Mouse (Mus musculus): ENCODE data around the gene Nrxn2.
A peak's percentile ranks its signal among the peaks of the same experiment; 100 is the strongest.

The Nrxn2 gene

GRCm38 (mm10) chr19:6536696-6537095 is 118.2 kb downstream of the Nrxn2 start:
- DNase-seq (ENCODE audit: extremely low read depth, insufficient read length, low spot score) = peak; percentile 68

DNA sequence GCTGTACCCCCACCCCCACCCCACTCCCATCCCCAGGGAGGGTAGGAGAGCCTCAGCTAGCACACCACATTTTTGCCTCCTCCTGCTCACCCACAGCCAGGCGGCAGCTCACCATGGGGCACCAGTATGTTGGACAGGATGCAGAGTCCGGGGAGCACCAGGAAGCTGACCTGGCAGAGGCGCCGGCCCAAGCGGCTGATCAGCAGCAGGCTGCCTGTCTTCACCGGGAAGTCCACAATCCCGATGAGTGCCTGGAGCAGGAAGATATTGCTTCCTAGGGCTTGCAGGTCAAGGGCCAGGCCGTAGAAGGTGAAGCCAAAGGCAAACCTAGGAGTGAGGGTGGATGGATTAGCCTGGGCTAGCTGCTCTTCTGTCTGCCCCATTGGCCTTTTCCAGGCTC is 119.0 kb downstream of the Nrxn2 start:
- DNase-seq (ENCODE audit: extremely low read depth, insufficient read length, low spot score) = peak; percentile 26

GRCm38 (mm10) chr19:6538546-6538945 is 120.0 kb downstream of the Nrxn2 start:
- DNase-seq (ENCODE audit: extremely low read depth, insufficient read length, low spot score) = no peak

DNA sequence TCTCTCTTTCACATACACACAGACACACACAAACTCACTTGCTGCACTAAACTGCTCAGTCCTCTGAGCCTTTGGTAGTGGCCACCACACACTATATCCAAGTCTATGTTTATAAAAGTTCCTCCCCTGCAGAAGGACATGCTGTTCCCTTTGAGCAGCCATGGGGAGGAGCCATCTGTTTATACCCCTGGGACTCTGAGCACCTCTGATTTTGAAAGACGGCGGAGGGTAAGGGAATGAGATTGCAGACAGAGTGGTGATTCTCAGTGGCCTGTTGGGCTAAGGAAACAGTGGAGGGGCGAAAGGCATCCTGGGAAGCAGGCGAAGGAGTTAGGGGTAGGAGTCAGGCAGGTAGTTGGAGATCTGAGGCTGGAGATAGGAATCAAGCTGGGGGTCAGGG is 121.1 kb downstream of the Nrxn2 start:
- no peak for DNase-seq (ENCODE audit: extremely low read depth, insufficient read length, low spot score)

- no peak for DNase-seq (ENCODE audit: extremely low read depth, insufficient read length, low spot score)
These were observed 121.7 kb downstream of the Nrxn2 start for GRCm38 (mm10) chr19:6540191-6540590.

DNA sequence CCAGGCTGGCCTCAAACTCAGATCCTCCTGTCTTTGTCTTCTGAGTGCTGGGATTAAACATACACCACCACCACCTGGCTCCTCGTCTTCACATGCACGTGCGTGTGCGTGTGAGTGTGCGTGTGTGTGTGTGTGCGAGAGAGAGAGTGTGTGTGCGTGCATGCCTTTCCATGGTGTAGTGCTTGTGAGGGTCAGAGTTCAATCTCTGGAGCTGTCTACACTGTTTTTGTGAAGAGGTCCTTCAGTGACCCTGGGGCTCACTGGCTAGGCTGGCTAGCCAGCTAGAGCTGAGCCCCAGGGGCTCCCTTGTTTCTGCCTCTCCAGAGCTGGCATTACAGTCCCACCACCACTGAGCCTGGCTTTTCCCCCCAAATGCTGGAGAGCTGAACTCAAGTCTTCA is 123.0 kb downstream of the Nrxn2 start:
- no peak for DNase-seq (ENCODE audit: extremely low read depth, insufficient read length, low spot score)

DNA sequence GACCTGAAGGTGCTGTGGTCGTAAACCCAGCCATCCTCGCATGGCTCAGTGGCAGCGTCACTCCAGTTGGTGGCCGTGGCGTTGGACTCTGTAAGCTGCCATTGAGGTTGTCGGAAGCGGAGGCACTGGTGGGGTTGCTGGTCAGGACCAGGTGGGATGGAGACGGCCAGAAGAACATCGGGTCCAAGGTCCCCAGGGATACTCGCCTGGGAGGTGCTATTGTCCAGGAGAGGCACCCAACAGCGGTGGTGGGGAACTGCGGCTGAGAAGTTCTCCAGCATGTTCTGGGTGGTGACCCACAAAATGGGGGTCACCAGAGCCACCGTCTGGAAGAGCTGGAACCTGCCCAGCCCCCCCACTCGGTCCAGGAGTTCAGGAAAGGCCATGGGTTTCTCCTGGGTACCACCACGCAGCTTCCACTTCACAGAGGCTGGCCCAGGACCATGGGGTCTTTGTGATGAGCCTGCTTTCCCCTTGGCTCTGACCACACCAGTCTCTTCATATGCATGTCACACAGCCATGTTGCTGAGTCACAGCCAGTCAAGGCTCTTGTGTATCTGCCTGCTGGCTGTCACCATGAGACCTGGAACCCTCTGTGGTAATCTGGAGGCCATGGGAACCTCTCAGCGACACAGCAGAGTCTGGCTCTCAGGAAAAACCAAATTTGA is 124.0 kb downstream of the Nrxn2 start, which contains the start of gene Slc22a12:
Gene Slc22a12, minus strand, starts transcription at position 666 of the 668 bp plus-strand sequence.
- no peak for DNase-seq (ENCODE audit: extremely low read depth, insufficient read length, low spot score)

DNA sequence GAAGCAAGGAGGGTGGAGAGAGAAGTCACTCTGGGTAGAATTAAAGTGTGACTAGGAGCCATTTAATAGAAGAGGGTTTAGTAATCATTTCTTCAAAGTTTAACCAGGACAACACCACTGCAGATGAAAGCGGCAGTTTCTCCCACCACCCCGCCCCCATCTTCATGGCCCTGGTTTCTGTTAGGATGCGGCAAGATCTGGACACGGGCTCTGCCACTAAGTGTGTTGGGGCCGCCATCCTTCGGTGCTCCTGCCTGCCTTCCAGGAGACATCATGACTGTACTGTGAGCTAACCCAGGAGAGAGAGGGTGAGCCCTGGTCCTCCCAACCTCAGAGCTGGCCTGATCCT is 124.5 kb downstream of the Nrxn2 start:
- DNase-seq (ENCODE audit: extremely low read depth, insufficient read length, low spot score) = no peak

DNA sequence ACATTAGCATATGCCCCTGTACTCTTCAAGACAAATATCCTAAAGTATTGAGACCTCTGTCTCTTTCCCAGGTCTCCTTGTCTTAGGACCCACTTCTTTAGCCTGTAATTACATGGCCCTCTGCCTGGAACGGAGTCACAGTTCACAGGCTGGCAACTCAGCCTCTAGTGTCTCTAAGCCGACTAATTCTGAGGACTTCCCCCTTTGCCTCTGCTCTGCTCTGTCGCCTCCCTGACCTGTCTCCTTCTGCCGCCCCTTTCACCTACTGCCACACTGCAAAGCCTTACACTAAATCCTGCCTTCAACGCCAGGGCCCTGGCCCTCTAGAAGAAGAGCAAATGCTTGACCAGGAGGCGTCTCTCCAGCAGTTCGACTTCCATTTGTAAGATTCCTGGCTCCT is 125.0 kb downstream of the Nrxn2 start:
- no peak for DNase-seq (ENCODE audit: extremely low read depth, insufficient read length, low spot score)

DNA sequence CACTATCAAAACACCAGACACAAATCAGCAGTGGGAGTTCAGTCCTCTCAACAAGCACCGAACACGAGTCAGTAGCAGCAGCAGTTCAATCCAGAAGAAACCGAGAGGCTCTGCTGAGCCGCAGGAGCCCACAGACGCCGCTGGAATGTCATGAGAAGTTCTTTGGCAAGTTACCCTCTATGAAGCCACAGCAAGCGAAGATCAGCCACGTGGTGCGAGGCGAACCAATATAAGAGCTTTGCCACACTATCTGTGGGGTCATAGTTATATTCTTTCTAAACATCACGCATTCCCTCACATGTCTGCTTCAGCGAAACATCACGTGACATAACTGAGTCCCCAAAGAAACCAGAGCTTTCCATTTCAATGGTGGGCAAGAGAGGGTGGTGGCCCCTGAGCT is 126.2 kb downstream of the Nrxn2 start:
- DNase-seq (ENCODE audit: extremely low read depth, insufficient read length, low spot score) = no peak

GRCm38 (mm10) chr19:6545481-6545880 is 127.0 kb downstream of the Nrxn2 start:
- DNase-seq (ENCODE audit: extremely low read depth, insufficient read length, low spot score) = no peak

GRCm38 (mm10) chr19:6546096-6546495 is 127.6 kb downstream of the Nrxn2 start:
- DNase-seq (ENCODE audit: extremely low read depth, insufficient read length, low spot score) = peak; percentile 74

DNA sequence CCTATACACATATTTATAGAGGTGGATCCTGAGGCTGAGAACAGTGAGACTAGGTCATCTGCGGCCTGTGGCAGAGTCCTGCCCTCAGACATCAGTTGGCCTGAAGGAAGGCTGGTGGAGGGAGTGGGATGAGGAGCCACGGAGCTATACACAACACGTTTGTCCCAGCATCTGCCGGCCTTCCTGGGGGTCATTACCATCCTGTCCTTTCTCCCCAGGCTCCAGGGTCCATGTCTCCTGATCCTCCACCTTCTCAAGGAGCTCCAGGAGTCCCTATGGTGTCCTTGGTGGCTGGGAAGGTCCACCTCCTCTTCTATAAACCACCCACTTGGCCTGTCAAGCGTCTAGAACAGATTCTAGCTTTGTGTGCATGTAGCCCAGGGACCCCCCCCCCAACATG is 129.3 kb downstream of the Nrxn2 start:
- no peak for DNase-seq (ENCODE audit: extremely low read depth, insufficient read length, low spot score)

GRCm38 (mm10) chr19:6548431-6549410 is 130.2 kb downstream of the Nrxn2 start:
- DNase-seq (ENCODE audit: extremely low read depth, insufficient read length, low spot score) = no peak

DNA sequence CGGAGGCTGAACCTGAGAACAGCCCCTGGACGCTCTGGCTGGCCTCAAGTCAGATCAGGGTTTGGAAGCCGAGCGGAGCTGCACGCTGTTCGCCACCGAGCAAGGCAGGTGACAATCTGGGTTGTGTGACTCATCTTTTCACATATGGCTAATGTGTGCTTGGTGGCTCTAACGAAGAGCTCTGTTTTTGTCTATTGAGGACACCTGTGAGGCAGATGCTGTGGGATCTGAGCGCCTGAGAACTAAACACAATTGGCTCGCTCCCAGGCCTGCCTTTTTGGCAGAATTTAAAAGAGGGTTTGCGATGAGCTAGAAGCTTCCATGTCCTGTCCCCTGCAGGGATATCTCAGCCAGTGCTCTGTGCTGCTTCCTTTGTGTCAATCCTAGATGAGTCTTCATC is 131.0 kb downstream of the Nrxn2 start:
- no peak for DNase-seq (ENCODE audit: extremely low read depth, insufficient read length, low spot score)

- no peak for DNase-seq (ENCODE audit: extremely low read depth, insufficient read length, low spot score)
These were observed 132.7 kb downstream of the Nrxn2 start for GRCm38 (mm10) chr19:6551215-6551614.

DNA sequence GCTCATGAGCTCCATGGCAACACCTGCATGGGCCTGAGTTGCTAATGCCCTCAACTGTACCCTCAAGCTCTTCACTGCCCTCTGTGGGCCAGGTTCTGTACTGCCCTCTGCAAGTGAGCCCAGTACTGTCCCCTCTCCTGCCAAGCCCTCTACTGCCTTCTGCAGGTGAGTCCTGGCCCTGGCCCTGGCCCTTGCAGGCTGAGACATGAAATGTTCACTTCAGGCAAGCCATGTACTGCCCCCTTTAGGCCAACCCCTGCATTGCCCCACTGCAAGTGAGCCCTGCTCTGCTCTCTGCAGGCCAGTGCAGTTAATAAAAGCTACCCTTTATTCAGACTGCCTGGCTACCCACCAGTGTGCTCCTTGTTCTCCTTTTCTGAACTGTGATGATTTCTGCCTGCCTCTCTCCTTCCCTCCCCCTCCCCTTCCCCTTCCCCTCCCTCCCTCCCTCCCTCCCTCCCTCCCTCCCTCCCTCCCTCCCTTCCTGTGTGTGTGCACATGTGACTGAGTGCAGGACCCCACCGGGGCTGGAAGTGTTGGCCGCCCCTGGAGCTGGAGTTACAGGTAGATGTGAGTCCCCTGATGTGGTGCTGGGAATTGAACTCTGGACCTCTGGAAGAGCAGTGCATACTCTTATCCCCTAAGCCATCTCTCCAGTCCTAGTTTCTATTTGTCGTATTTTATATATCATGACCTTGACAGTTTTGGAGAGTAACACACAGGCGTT is 133.9 kb downstream of the Nrxn2 start:
- peak; percentile 52 for DNase-seq (ENCODE audit: extremely low read depth, insufficient read length, low spot score)

GRCm38 (mm10) chr19:6553174-6553573 is 134.6 kb downstream of the Nrxn2 start:
- DNase-seq (ENCODE audit: extremely low read depth, insufficient read length, low spot score) = no peak

DNA sequence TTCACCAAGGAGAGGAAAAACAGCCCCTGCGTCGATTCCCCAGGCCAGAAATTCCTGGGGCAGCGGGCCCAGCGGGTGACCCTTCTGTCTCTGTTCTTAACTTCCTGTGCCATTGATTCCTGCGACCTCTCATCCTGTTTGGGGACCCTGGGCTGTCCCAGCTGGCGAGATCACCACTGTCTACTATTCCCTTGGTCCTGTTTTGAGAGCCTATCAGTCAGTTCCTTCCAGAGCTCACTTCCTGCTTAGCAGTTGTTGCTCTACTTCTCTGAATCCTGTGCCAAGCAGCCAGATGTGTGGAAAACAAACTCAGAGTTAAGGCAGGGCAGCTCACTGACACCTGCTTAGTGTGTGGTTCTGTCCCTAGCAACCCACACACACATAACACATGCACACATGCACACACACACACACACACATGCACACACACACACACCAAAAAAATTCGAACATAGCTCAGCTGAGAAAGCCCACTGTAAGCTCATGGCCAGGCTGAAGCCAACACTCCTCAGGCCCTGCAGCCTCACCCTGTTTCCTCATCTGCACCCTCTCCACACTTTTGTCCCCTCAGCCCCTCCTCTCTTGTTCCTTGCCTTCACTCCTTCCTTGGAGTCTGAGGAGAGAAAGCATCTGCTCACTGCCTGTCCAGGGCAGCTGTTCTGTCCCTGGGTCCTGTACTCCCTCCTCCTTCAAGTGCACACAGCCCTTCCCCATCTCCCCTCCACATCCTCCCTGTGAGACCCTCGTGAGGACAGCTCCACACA is 135.5 kb downstream of the Nrxn2 start:
- no peak for DNase-seq (ENCODE audit: extremely low read depth, insufficient read length, low spot score)

DNA sequence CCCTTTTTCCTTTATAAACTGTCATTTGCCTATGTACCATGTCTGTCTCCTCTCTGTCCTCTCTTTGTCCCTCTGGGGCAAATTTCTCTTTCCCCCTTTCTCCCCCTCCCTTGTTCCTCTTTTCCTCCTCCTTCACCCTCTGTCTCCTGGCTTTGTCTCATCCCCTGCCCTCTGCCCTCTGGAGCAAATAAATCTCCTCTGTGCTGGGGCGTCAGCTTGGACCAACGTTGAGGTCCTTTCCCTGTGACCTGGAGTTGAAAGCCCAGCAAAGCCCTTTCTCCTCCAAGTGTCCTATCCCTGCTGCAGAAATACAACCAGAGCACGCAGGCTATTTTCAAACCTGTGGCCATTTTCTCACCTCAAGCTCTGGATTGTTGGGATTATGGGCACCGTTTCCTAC is 141.0 kb downstream of the Nrxn2 start:
- DNase-seq (ENCODE audit: extremely low read depth, insufficient read length, low spot score) = no peak
